Mouse (Mus musculus) small intestine, adult 2 months (tissue): ENCODE results near the gene Ccdc169.

ENCODE experiments used
- CTCF ChIP-seq: fragments of 200-500 bp; IDR thresholded peaks from 2 replicates; pipeline ENCODE4 v1.5.1; 2012; ENCODE audit warnings: low read depth, mild to moderate bottlenecking, control low read depth, inconsistent platforms, low read length, moderate library complexity, mixed read lengths; ENCODE audit not compliant: insufficient replicate concordance, insufficient read length; ENCODE audit errors: extremely low read depth
- POLR2A ChIP-seq: fragments of 200-500 bp; IDR thresholded peaks from 2 replicates; pipeline ENCODE4 v1.6.1; 2012; ENCODE audit warnings: low read depth, mild to moderate bottlenecking, control low read depth, inconsistent platforms, low read length, moderate library complexity

- TF ChIP-seq CTCF (no peak), POLR2A (no peak)
Observed at GRCm38 (mm10) chr3:55123064-55123463, 14.1 kb upstream of the Ccdc169 start.
